27 mouse cellular contexts compared by ENCODE assay signal in the genomic region with DNA sequence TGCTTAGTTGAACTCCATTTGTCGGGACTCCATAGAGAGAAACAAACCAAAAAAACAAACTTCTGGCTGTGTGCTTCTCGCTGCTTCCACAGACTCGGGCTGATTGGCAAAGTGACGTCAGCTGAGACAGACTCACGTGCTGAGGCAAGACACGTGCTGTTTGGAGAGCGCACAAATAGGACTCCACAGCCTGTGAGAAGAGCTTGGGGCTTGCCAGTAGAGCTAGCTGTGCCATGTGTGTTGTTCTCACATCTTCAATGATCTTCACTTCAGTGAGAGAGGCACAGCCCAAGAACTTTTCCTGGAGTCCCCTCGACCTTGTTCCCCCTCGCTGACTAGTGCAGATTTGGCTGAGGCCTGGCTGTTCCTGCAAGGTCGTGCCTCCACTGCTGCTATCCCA.
"Had no signal": no experiment of that assay in that cellular context is flagged by ENCODE, and none has a peak within 500 bp of the region (broad histone marks: within the 10 kb centered on the region; RNA-seq: fewer than 3 reads in every experiment).

No protein-coding gene starts in this region.

- H3K4me1 ChIP-seq: embryonic facial prominence, embryonic 10.5 days; embryonic facial prominence, embryonic 12.5 days; embryonic facial prominence, embryonic 13.5 days; embryonic facial prominence, embryonic 15.5 days; forebrain, embryonic 10.5 days; forebrain, embryonic 12.5 days; forebrain, embryonic 13.5 days; forebrain, embryonic 15.5 days had no signal

- H3K9me3 ChIP-seq: embryonic facial prominence, embryonic 10.5 days; embryonic facial prominence, embryonic 12.5 days; embryonic facial prominence, embryonic 13.5 days; embryonic facial prominence, embryonic 15.5 days; forebrain, embryonic 10.5 days; forebrain, embryonic 12.5 days; forebrain, embryonic 13.5 days; forebrain, embryonic 15.5 days had no signal

- H3K4me3 ChIP-seq: embryonic facial prominence, embryonic 10.5 days; embryonic facial prominence, embryonic 12.5 days; embryonic facial prominence, embryonic 13.5 days; embryonic facial prominence, embryonic 15.5 days; erythroblast, embryonic 14.5 days; forebrain, embryonic 10.5 days; forebrain, embryonic 12.5 days; forebrain, embryonic 13.5 days; forebrain, embryonic 15.5 days; gastrocnemius, adult 2 months; heart, adult 2 months had no signal

- DNase-seq: cerebellum, adult 8-10 months; cerebellum, adult 9-10 months; cerebellum, adult 9-11 months; cerebellum, postnatal 10 days; cerebellum, postnatal 14 days; cerebellum, postnatal 25 days; cerebellum, postnatal 36 days; embryo, embryonic 11 days; forebrain, postnatal 0 days; gastrocnemius, adult 2 months; gastrocnemius, postnatal 10 days; gastrocnemius, postnatal 14 days; gastrocnemius, postnatal 25 days; gastrocnemius, postnatal 36 days; heart, adult 18-20 months; heart, adult 2 months had no signal

- H3K4me2 ChIP-seq: embryonic facial prominence, embryonic 12.5 days; embryonic facial prominence, embryonic 13.5 days; embryonic facial prominence, embryonic 15.5 days; forebrain, embryonic 12.5 days; forebrain, embryonic 13.5 days; forebrain, embryonic 15.5 days had no signal

- ATAC-seq: forebrain, embryonic 13.5 days; forebrain, embryonic 14.5 days; forebrain, embryonic 15.5 days; forebrain, embryonic 16.5 days; forebrain, postnatal 0 days had no signal

- H3K9ac ChIP-seq: embryonic facial prominence, embryonic 12.5 days; embryonic facial prominence, embryonic 13.5 days; embryonic facial prominence, embryonic 15.5 days; forebrain, embryonic 12.5 days; forebrain, embryonic 13.5 days; forebrain, embryonic 15.5 days; forebrain, postnatal 0 days had no signal

- H3K27me3 ChIP-seq: embryonic facial prominence, embryonic 12.5 days; embryonic facial prominence, embryonic 13.5 days; embryonic facial prominence, embryonic 15.5 days; forebrain, embryonic 12.5 days; forebrain, embryonic 13.5 days; forebrain, embryonic 15.5 days had no signal

- H3K27ac ChIP-seq: embryonic facial prominence, embryonic 10.5 days; embryonic facial prominence, embryonic 12.5 days; embryonic facial prominence, embryonic 13.5 days; embryonic facial prominence, embryonic 15.5 days; forebrain, embryonic 10.5 days; forebrain, embryonic 12.5 days; forebrain, embryonic 13.5 days; forebrain, embryonic 15.5 days; gastrocnemius, adult 2 months; heart, adult 2 months had no signal

- H3K36me3 ChIP-seq: embryonic facial prominence, embryonic 10.5 days; embryonic facial prominence, embryonic 12.5 days; embryonic facial prominence, embryonic 13.5 days; embryonic facial prominence, embryonic 15.5 days; forebrain, embryonic 10.5 days; forebrain, embryonic 12.5 days; forebrain, embryonic 15.5 days had no signal
